Mouse (Mus musculus) WW6 (cell line): Measurements from ENCODE around the gene Pbx1.

Experiments
- DNase-seq: peaks from one replicate; pipeline ENCODE4 v3.0.0-alpha.2; 2013; ENCODE audit warnings: low read depth, low spot score

Pbx1 gene

GRCm38 (mm10) chr1:168175586-168175985 lies 256.5 kb downstream of the Pbx1 start:
- no peak for DNase-seq

- DNase-seq: no peak
Measured at GRCm38 (mm10) chr1:168169791-168170190, 262.3 kb downstream of the Pbx1 start.

GRCm38 (mm10) chr1:168169052-168169779 lies 262.9 kb downstream of the Pbx1 start:
- DNase-seq: no peak

GRCm38 (mm10) chr1:168167781-168168180 lies 264.3 kb downstream of the Pbx1 start:
- no peak for DNase-seq

- no peak for DNase-seq
Measured at GRCm38 (mm10) chr1:168166841-168167240, 265.2 kb downstream of the Pbx1 start.

- DNase-seq: no peak
Measured at GRCm38 (mm10) chr1:168164945-168165344, 267.1 kb downstream of the Pbx1 start.

- no peak for DNase-seq
Measured at GRCm38 (mm10) chr1:168163521-168164233, 268.4 kb downstream of the Pbx1 start.

- no peak for DNase-seq
Measured at GRCm38 (mm10) chr1:168139138-168139682, 292.9 kb downstream of the Pbx1 start.

- DNase-seq: no peak
Measured at GRCm38 (mm10) chr1:168138669-168139068, 293.4 kb downstream of the Pbx1 start.

- no peak for DNase-seq
Measured at GRCm38 (mm10) chr1:168137890-168138289, 294.2 kb downstream of the Pbx1 start.

- DNase-seq: no peak
Measured at GRCm38 (mm10) chr1:168135545-168135944, 296.5 kb downstream of the Pbx1 start.

GRCm38 (mm10) chr1:168133696-168134095 lies 298.4 kb downstream of the Pbx1 start:
- no peak for DNase-seq

- DNase-seq: no peak
Measured at GRCm38 (mm10) chr1:168128004-168128403, 304.1 kb downstream of the Pbx1 start.

GRCm38 (mm10) chr1:168124643-168125490 lies 307.2 kb downstream of the Pbx1 start:
- no peak for DNase-seq

- DNase-seq: no peak
Measured at GRCm38 (mm10) chr1:168118077-168118476, 314.0 kb downstream of the Pbx1 start.

- DNase-seq: no peak
Measured at GRCm38 (mm10) chr1:168117367-168117766, 314.7 kb downstream of the Pbx1 start.

GRCm38 (mm10) chr1:168109797-168110196 lies 322.3 kb downstream of the Pbx1 start:
- DNase-seq: no peak

GRCm38 (mm10) chr1:168103821-168104220 lies 328.2 kb downstream of the Pbx1 start:
- DNase-seq: no peak

- DNase-seq: no peak
Measured at GRCm38 (mm10) chr1:168101514-168101913, 330.6 kb downstream of the Pbx1 start.

- no peak for DNase-seq
Measured at GRCm38 (mm10) chr1:168098806-168099205, 333.3 kb downstream of the Pbx1 start.

GRCm38 (mm10) chr1:168094671-168095070 lies 337.4 kb downstream of the Pbx1 start:
- no peak for DNase-seq

GRCm38 (mm10) chr1:168093044-168093443 lies 339.0 kb downstream of the Pbx1 start:
- DNase-seq: no peak
